Mouse (Mus musculus): ENCODE results near the gene Pdrg1. TPM values are rescaled to one million over a fixed set of nuclear protein-coding genes. Genes with fewer than 3 reads are reported as not detected.

Gene Pdrg1
- polyA plus RNA-seq, 1 experiment from 2014 or later = 66.8 TPM

GRCm38 (mm10) chr2:153015804-153016203 is 577 bp upstream of the Pdrg1 start:
- ATAC-seq (ENCODE audit: low FRiP score, low TSS enrichment) (no peak), DNase-seq (ENCODE audit: low spot score) (no peak)
- WGBS = 38% methylated on average over 8 of the region's 8 CpGs

GRCm38 (mm10) chr2:153013724-153014515 is 1.3 kb downstream of the Pdrg1 start:
- TF ChIP-seq EP300 (optimal IDR thresholded peaks at IDR 0.05) = no peak
- TF ChIP-seq CTCF (IDR thresholded peaks at IDR 0.05; ENCODE audit: low read depth) = no peak
- H3K9ac ChIP-seq (ENCODE audit: low read length) = peak overlapping the region; percentile 72; the same call in 1 of the 2 replicates
- DNase-seq (ENCODE audit: low spot score) = no peak
- peaks cover 18% of the 10 kb centered on the region; the same call in 1 of the 2 replicates for H3K36me3 ChIP-seq (ENCODE audit: control insufficient read depth, insufficient read depth, low read length)
- 0 out of 2 replicates have a peak, but pooled peaks cover 5% of the 10 kb centered on the region for H3K4me1 ChIP-seq (replicated peaks; ENCODE audit: control insufficient read depth, insufficient read depth)
- no peaks in the 10 kb centered on the region for H3K27me3 ChIP-seq (ENCODE audit: control insufficient read depth, insufficient read depth, low read length)
- no peaks in the 10 kb centered on the region for H3K9me3 ChIP-seq (ENCODE audit: control insufficient read depth, low read length)
- no peak overlapping the region for H3K27ac ChIP-seq (replicated peaks)
- H3K4me3 ChIP-seq (ENCODE audit: low read depth, low read length) = peak overlapping the region; percentile 75
- WGBS = 82% methylated on average over 11 of the region's 11 CpGs
- ATAC-seq (ENCODE audit: low FRiP score, low TSS enrichment) = no peak
- H3K4me2 ChIP-seq (replicated peaks; ENCODE audit: low read depth) = peak overlapping the region; percentile 87

More at GRCm38 (mm10) chr2:153015804-153016203, 577 bp upstream of the Pdrg1 start:
- Histone ChIP-seq H3K9ac (ENCODE audit: low read length) (no peak overlapping the region), H3K27me3 (ENCODE audit: control insufficient read depth, insufficient read depth, low read length) (no peaks in the 10 kb centered on the region), H3K4me2 (replicated peaks; ENCODE audit: low read depth) (no peak overlapping the region), H3K4me3 (ENCODE audit: low read depth, low read length) (no peak overlapping the region), H3K27ac (replicated peaks) (no peak overlapping the region), H3K36me3 (ENCODE audit: control insufficient read depth, insufficient read depth, low read length) (peaks cover 5% of the 10 kb centered on the region; the same call in 1 of the 2 replicates), H3K4me1 (replicated peaks; ENCODE audit: control insufficient read depth, insufficient read depth) (0 out of 2 replicates have a peak, but pooled peaks cover 5% of the 10 kb centered on the region), H3K9me3 (ENCODE audit: control insufficient read depth, low read length) (no peaks in the 10 kb centered on the region)
- TF ChIP-seq EP300 (optimal IDR thresholded peaks at IDR 0.05) (no peak), CTCF (IDR thresholded peaks at IDR 0.05; ENCODE audit: low read depth) (no peak)

GRCm38 (mm10) chr2:153009192-153009973 is 5.8 kb downstream of the Pdrg1 start:
- no peak overlapping the region for H3K4me3 ChIP-seq (ENCODE audit: low read depth, low read length)
- WGBS = 92% methylated on average over 12 of the region's 12 CpGs
- H3K9ac ChIP-seq (ENCODE audit: low read length) = no peak overlapping the region
- no peak for ATAC-seq (ENCODE audit: low FRiP score, low TSS enrichment)
- no peak overlapping the region for H3K4me2 ChIP-seq (replicated peaks; ENCODE audit: low read depth)
- H3K9me3 ChIP-seq (ENCODE audit: control insufficient read depth, low read length) = no peaks in the 10 kb centered on the region
- DNase-seq (ENCODE audit: low spot score) = no peak
- peaks cover 26% of the 10 kb centered on the region; the same call in 1 of the 2 replicates for H3K36me3 ChIP-seq (ENCODE audit: control insufficient read depth, insufficient read depth, low read length)
- TF ChIP-seq EP300 (optimal IDR thresholded peaks at IDR 0.05) (no peak), CTCF (IDR thresholded peaks at IDR 0.05; ENCODE audit: low read depth) (no peak)
- no peaks in the 10 kb centered on the region for H3K27me3 ChIP-seq (ENCODE audit: control insufficient read depth, insufficient read depth, low read length)
- H3K4me1 ChIP-seq (replicated peaks; ENCODE audit: control insufficient read depth, insufficient read depth) = 0 out of 2 replicates have a peak, but pooled peaks cover 4% of the 10 kb centered on the region
- H3K27ac ChIP-seq (replicated peaks) = no peak overlapping the region

- TF ChIP-seq CTCF (IDR thresholded peaks at IDR 0.05; ENCODE audit: low read depth) (no peak), EP300 (optimal IDR thresholded peaks at IDR 0.05) (no peak)
- H3K4me1 ChIP-seq (replicated peaks; ENCODE audit: control insufficient read depth, insufficient read depth) = no peaks in the 10 kb centered on the region
- no peak overlapping the region for H3K9ac ChIP-seq (ENCODE audit: low read length)
- H3K9me3 ChIP-seq (ENCODE audit: control insufficient read depth, low read length) = no peaks in the 10 kb centered on the region
- H3K27ac ChIP-seq (replicated peaks) = no peak overlapping the region
- H3K27me3 ChIP-seq (ENCODE audit: control insufficient read depth, insufficient read depth, low read length) = no peaks in the 10 kb centered on the region
- DNase-seq (ENCODE audit: low spot score) = no peak
- H3K36me3 ChIP-seq (ENCODE audit: control insufficient read depth, insufficient read depth, low read length) = peaks cover 22% of the 10 kb centered on the region; the same call in 1 of the 2 replicates
- no peak overlapping the region for H3K4me3 ChIP-seq (ENCODE audit: low read depth, low read length)
- WGBS = 89% methylated on average over 3 of the region's 3 CpGs
- no peak for ATAC-seq (ENCODE audit: low FRiP score, low TSS enrichment)
- no peak overlapping the region for H3K4me2 ChIP-seq (replicated peaks; ENCODE audit: low read depth)
Observed at GRCm38 (mm10) chr2:153005981-153006380, 9.2 kb downstream of the Pdrg1 start.

- TF ChIP-seq EP300 (optimal IDR thresholded peaks at IDR 0.05) (no peak), CTCF (IDR thresholded peaks at IDR 0.05; ENCODE audit: low read depth) (no peak)
- DNase-seq (ENCODE audit: low spot score) (no peak), ATAC-seq (ENCODE audit: low FRiP score, low TSS enrichment) (no peak)
- H3K9ac ChIP-seq (ENCODE audit: low read length) = no peak overlapping the region
- H3K27ac ChIP-seq (replicated peaks) = no peak overlapping the region
- H3K27me3 ChIP-seq (ENCODE audit: control insufficient read depth, insufficient read depth, low read length) = no peaks in the 10 kb centered on the region
- no peak overlapping the region for H3K4me3 ChIP-seq (ENCODE audit: low read depth, low read length)
- no peaks in the 10 kb centered on the region for H3K9me3 ChIP-seq (ENCODE audit: control insufficient read depth, low read length)
- WGBS = 72% methylated on average over 13 of the region's 13 CpGs
- H3K36me3 ChIP-seq (ENCODE audit: control insufficient read depth, insufficient read depth, low read length) = peaks cover 7% of the 10 kb centered on the region; the same call in 1 of the 2 replicates
- H3K4me2 ChIP-seq (replicated peaks; ENCODE audit: low read depth) = no peak overlapping the region
- no peaks in the 10 kb centered on the region for H3K4me1 ChIP-seq (replicated peaks; ENCODE audit: control insufficient read depth, insufficient read depth)
Observed at GRCm38 (mm10) chr2:153003681-153004338, 11.4 kb downstream of the Pdrg1 start.

Measured in stomach, postnatal 0 days (tissue).